Mouse (Mus musculus): Measurements from ENCODE around the gene Sept4. TPM values are rescaled to one million over a fixed set of nuclear protein-coding genes. Genes with fewer than 3 reads are reported as not detected.

Gene Sept4
- total RNA-seq, 1 experiment: 6.1 TPM

- H3K4me3 ChIP-seq (ENCODE audit: insufficient read depth in 1 of 2, low read depth in 1 of 2, low read length in 2 of 2, poor library complexity in 1 of 2, severe bottlenecking in 1 of 2): no peak overlapping the region
- TF ChIP-seq MAFK (IDR thresholded peaks at IDR 0.05; ENCODE audit: insufficient read depth, low read depth, low read length) (no peak), ZNF384 (IDR thresholded peaks at IDR 0.05; ENCODE audit: low read depth, low read length) (no peak), CHD2 (IDR thresholded peaks at IDR 0.05; ENCODE audit: low read depth, low read length) (no peak), ZC3H11A (IDR thresholded peaks at IDR 0.05; ENCODE audit: borderline replicate concordance, low read depth, low read length) (no peak), HCFC1 (IDR thresholded peaks at IDR 0.05; ENCODE audit: borderline replicate concordance, insufficient read depth, low read length) (no peak)
Observed at GRCm38 (mm10) chr11:87596492-87596891, 27.8 kb downstream of the Sept4 start.

GRCm38 (mm10) chr11:87597061-87597460 is 28.4 kb downstream of the Sept4 start:
- DNase-seq (ENCODE audit: low read depth, low spot score): no peak
- Histone ChIP-seq H3K9ac (ENCODE audit: insufficient read depth, low read depth, low read length, poor library complexity, severe bottlenecking) (no peak overlapping the region), H3K4me1 (ENCODE audit: control insufficient read depth in 2 of 2, insufficient read depth in 2 of 2, low read length in 2 of 2, poor library complexity in 1 of 2) (peaks cover 0 to 13% of the 10 kb centered on the region in 2 experiments; a peak in 2 of 4 replicates), H3K27ac (ENCODE audit: insufficient read depth, low read depth, low read length, poor library complexity, severe bottlenecking) (no peak overlapping the region), H3K9me3 (ENCODE audit: control insufficient read depth, insufficient read depth, low read depth, low read length) (no peaks in the 10 kb centered on the region), H3K4me3 (ENCODE audit: insufficient read depth in 1 of 2, low read depth in 1 of 2, low read length in 2 of 2, poor library complexity in 1 of 2, severe bottlenecking in 1 of 2) (no peak overlapping the region), H3K36me3 (ENCODE audit: control insufficient read depth, insufficient read depth, low read length, poor library complexity, severe bottlenecking) (peaks cover 33% of the 10 kb centered on the region)
- in situ Hi-C loops (cut with MboI; ENCODE audit: low sequenced_read_pairs in 2 of 2, unreplicated experiment in 2 of 2): no loop called here
- no peak for TF ChIP-seq CHD2 (IDR thresholded peaks at IDR 0.05; ENCODE audit: low read depth, low read length)
- TF ChIP-seq MAFK (IDR thresholded peaks at IDR 0.05; ENCODE audit: insufficient read depth, low read depth, low read length): no peak
- TF ChIP-seq HCFC1 (IDR thresholded peaks at IDR 0.05; ENCODE audit: borderline replicate concordance, insufficient read depth, low read length): no peak
- no peak for TF ChIP-seq ZC3H11A (IDR thresholded peaks at IDR 0.05; ENCODE audit: borderline replicate concordance, low read depth, low read length)
- no peak for TF ChIP-seq ZNF384 (IDR thresholded peaks at IDR 0.05; ENCODE audit: low read depth, low read length)

More at GRCm38 (mm10) chr11:87596492-87596891, 27.8 kb downstream of the Sept4 start:
- H3K4me1 ChIP-seq (ENCODE audit: control insufficient read depth in 2 of 2, insufficient read depth in 2 of 2, low read length in 2 of 2, poor library complexity in 1 of 2): peaks cover 0 to 13% of the 10 kb centered on the region in 2 experiments; a peak in 2 of 4 replicates
- no peak overlapping the region for H3K9ac ChIP-seq (ENCODE audit: insufficient read depth, low read depth, low read length, poor library complexity, severe bottlenecking)
- no peak for DNase-seq (ENCODE audit: low read depth, low spot score)
- peaks cover 33% of the 10 kb centered on the region for H3K36me3 ChIP-seq (ENCODE audit: control insufficient read depth, insufficient read depth, low read length, poor library complexity, severe bottlenecking)
- no peaks in the 10 kb centered on the region for H3K9me3 ChIP-seq (ENCODE audit: control insufficient read depth, insufficient read depth, low read depth, low read length)
- no peak overlapping the region for H3K27ac ChIP-seq (ENCODE audit: insufficient read depth, low read depth, low read length, poor library complexity, severe bottlenecking)
- in situ Hi-C loops (cut with MboI; ENCODE audit: low sequenced_read_pairs in 2 of 2, unreplicated experiment in 2 of 2): no loop called here

DNA sequence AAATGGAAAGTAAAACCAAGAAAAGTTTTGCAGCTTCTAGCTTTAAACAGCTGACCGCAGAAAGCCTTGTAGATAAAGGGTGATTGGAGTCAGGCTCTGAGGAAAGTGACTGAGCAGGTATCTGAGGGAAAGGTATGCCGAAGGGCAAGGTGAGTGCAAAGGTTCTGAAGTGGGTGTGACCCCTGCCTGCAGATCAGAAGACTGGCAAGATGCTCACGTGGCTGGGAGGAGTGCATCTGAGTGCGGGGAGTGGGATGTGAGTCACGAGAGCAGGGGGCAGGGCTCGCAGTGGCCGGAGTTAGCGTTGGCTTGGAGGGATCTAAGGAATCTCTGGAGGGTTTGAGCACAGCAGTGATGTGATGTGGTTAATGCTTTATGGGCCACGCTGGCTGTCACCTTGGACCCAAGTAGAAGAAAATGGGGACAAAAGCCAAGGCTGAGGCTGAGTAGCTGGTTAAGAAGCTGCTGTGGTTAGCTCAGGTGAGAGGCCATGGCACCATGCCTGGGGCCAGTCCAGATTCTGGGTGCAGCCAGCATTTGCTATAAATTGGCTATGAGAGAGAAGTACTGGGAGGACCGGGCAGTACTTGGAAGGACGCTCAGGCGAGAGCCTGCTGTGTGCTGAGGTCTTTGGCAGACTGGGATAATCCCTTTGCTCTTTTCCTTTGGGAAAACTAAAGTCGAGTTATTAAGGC is 30.8 kb downstream of the Sept4 start:
- no peak for TF ChIP-seq ZNF384 (IDR thresholded peaks at IDR 0.05; ENCODE audit: low read depth, low read length)
- no peak for TF ChIP-seq HCFC1 (IDR thresholded peaks at IDR 0.05; ENCODE audit: borderline replicate concordance, insufficient read depth, low read length)
- no peak for TF ChIP-seq ZC3H11A (IDR thresholded peaks at IDR 0.05; ENCODE audit: borderline replicate concordance, low read depth, low read length)
- no peak for TF ChIP-seq CHD2 (IDR thresholded peaks at IDR 0.05; ENCODE audit: low read depth, low read length)
- TF ChIP-seq MAFK (IDR thresholded peaks at IDR 0.05; ENCODE audit: insufficient read depth, low read depth, low read length): no peak
- Histone ChIP-seq H3K4me1 (ENCODE audit: control insufficient read depth in 2 of 2, insufficient read depth in 2 of 2, low read length in 2 of 2, poor library complexity in 1 of 2) (peaks cover 0 to 8% of the 10 kb centered on the region in 2 experiments; a peak in 2 of 4 replicates), H3K9ac (ENCODE audit: insufficient read depth, low read depth, low read length, poor library complexity, severe bottlenecking) (no peak overlapping the region), H3K9me3 (ENCODE audit: control insufficient read depth, insufficient read depth, low read depth, low read length) (no peaks in the 10 kb centered on the region), H3K27ac (ENCODE audit: insufficient read depth, low read depth, low read length, poor library complexity, severe bottlenecking) (no peak overlapping the region), H3K4me3 (ENCODE audit: insufficient read depth in 1 of 2, low read depth in 1 of 2, low read length in 2 of 2, poor library complexity in 1 of 2, severe bottlenecking in 1 of 2) (no peak overlapping the region), H3K36me3 (ENCODE audit: control insufficient read depth, insufficient read depth, low read length, poor library complexity, severe bottlenecking) (peaks cover 51% of the 10 kb centered on the region)
- DNase-seq (ENCODE audit: low read depth, low spot score): no peak
- in situ Hi-C loops (cut with MboI; ENCODE audit: low sequenced_read_pairs in 2 of 2, unreplicated experiment in 2 of 2): no loop called here

DNA sequence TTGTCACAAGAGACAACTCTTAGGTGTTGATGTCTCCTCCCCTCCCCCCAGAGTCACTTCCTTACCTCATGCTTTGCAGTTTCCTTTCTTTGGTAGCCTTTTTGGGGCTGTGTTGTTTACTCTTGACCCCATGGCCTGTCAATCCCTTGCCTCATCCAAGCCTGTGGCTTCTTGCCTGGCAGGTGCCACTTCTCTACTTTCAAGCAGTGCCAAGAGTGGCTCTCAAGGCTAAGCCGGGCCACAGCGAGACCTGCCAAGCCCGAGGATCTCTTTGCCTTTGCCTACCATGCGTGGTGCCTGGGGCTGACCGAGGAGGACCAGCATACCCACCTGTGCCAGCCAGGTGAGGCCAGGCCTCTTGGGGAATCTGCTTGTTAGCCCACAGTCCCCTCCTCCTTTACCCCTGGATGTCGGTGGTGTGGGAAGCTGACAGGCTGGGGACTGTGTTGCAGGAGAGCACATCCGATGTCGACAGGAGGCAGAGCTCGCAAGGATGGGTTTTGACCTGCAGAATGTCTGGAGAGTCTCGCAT is 31.7 kb downstream of the Sept4 start:
- Histone ChIP-seq H3K27ac (ENCODE audit: insufficient read depth, low read depth, low read length, poor library complexity, severe bottlenecking) (no peak overlapping the region), H3K9me3 (ENCODE audit: control insufficient read depth, insufficient read depth, low read depth, low read length) (no peaks in the 10 kb centered on the region), H3K4me3 (ENCODE audit: insufficient read depth in 1 of 2, low read depth in 1 of 2, low read length in 2 of 2, poor library complexity in 1 of 2, severe bottlenecking in 1 of 2) (no peak overlapping the region), H3K4me1 (ENCODE audit: control insufficient read depth in 2 of 2, insufficient read depth in 2 of 2, low read length in 2 of 2, poor library complexity in 1 of 2) (peaks cover 0 to 8% of the 10 kb centered on the region in 2 experiments; a peak in 2 of 4 replicates), H3K36me3 (ENCODE audit: control insufficient read depth, insufficient read depth, low read length, poor library complexity, severe bottlenecking) (peaks cover 56% of the 10 kb centered on the region), H3K9ac (ENCODE audit: insufficient read depth, low read depth, low read length, poor library complexity, severe bottlenecking) (no peak overlapping the region)
- TF ChIP-seq ZC3H11A (IDR thresholded peaks at IDR 0.05; ENCODE audit: borderline replicate concordance, low read depth, low read length) (no peak), CHD2 (IDR thresholded peaks at IDR 0.05; ENCODE audit: low read depth, low read length) (no peak)
- in situ Hi-C loops (cut with MboI; ENCODE audit: low sequenced_read_pairs in 2 of 2, unreplicated experiment in 2 of 2): no loop called here
- DNase-seq (ENCODE audit: low read depth, low spot score): no peak
